Comparison of ENCODE assay signal across 27 mouse cellular contexts in genomic region chr7:81698357-81698756, GRCm38 (mm10).
"Had no signal": no experiment of that assay in that cellular context is flagged by ENCODE, and none has a peak within 500 bp of the region (broad histone marks: within the 10 kb centered on the region; RNA-seq: fewer than 3 reads in every experiment).

No protein-coding gene starts in this region.

- H3K27me3 ChIP-seq: heart, embryonic 15.5 days; hindbrain, embryonic 15.5 days had no signal

- H3K4me2 ChIP-seq: heart, embryonic 11.5 days; heart, embryonic 13.5 days; heart, embryonic 15.5 days; hindbrain, embryonic 13.5 days; hindbrain, embryonic 15.5 days; kidney, embryonic 15.5 days; limb, embryonic 12.5 days; liver, embryonic 11.5 days; liver, embryonic 13.5 days had no signal

- H3K9me3 ChIP-seq: heart, embryonic 13.5 days; heart, embryonic 15.5 days; hindbrain, embryonic 13.5 days; hindbrain, embryonic 15.5 days; kidney, embryonic 15.5 days; limb, embryonic 10.5 days; limb, embryonic 12.5 days; liver, embryonic 13.5 days had no signal

- H3K4me1 ChIP-seq: hindbrain, embryonic 13.5 days; hindbrain, embryonic 15.5 days; liver, embryonic 13.5 days had no signal

- H3K4me3 ChIP-seq: heart, adult 2 months; heart, embryonic 13.5 days; heart, embryonic 15.5 days; hindbrain, embryonic 13.5 days; hindbrain, embryonic 15.5 days; kidney, embryonic 15.5 days; limb, embryonic 10.5 days; limb, embryonic 12.5 days; liver, embryonic 13.5 days had no signal

- H3K9ac ChIP-seq: heart, embryonic 13.5 days; heart, embryonic 15.5 days; hindbrain, embryonic 13.5 days; hindbrain, embryonic 15.5 days; kidney, embryonic 15.5 days; limb, embryonic 12.5 days; liver, embryonic 13.5 days had no signal

- DNase-seq: gastrocnemius, postnatal 14 days; gastrocnemius, postnatal 36 days; heart, adult 11 months; heart, adult 2 months; heart, postnatal 14 days; heart, postnatal 36 days; kidney, adult 11 months; kidney, adult 2 months; kidney, adult 9 months; kidney, postnatal 14 days; kidney, postnatal 36 days; layer of hippocampus, adult 9-11 months; layer of hippocampus, postnatal 36 days; liver; liver, embryonic 13.5 days had no signal

- H3K36me3 ChIP-seq: heart, embryonic 15.5 days; hindbrain, embryonic 13.5 days; hindbrain, embryonic 15.5 days; kidney, embryonic 15.5 days; limb, embryonic 10.5 days; limb, embryonic 12.5 days; liver, embryonic 13.5 days had no signal

- H3K27ac ChIP-seq: heart, adult 2 months; heart, embryonic 13.5 days; heart, embryonic 15.5 days; hindbrain, embryonic 13.5 days; hindbrain, embryonic 15.5 days; hindbrain, postnatal 0 days; kidney, embryonic 15.5 days; kidney, postnatal 0 days; limb, embryonic 10.5 days; limb, embryonic 12.5 days; liver, embryonic 13.5 days had no signal

- ATAC-seq: hindbrain, postnatal 0 days; intestine, embryonic 16.5 days had no signal
